Mouse (Mus musculus) forebrain, embryonic 11.5 days (tissue): ENCODE measurements at regions not wholly inside any gene's neighbourhood (a gene's known extent, or its start where the extent isn't known, plus 50 kb on each side); places are given as distances from the start of the nearest gene placed in this dataset.
A peak's percentile ranks its signal among the peaks of the same experiment; 100 is the strongest.

Source experiments
- ATAC-seq: fragments of 200-750 bp; cut with Nextera tagmentation; replicated peaks from 2 replicates; pipeline ENCODE4 v1.8.0; 2017; ENCODE audit warnings: moderate TSS enrichment; ENCODE audit not compliant: low FRiP score
- DNase-seq: peaks from one replicate; pipeline ENCODE4 v3.0.0-alpha.2; 2017; ENCODE audit warnings: low spot score
- H3K27ac ChIP-seq: fragments of 300-500 bp; sonication (generic); 2 replicates; pipeline ENCODE4 v1.5.1; 2014; ENCODE audit warnings: low read depth, low read length
- H3K27me3 ChIP-seq: fragments of 300-500 bp; sonication (generic); 2 replicates; pipeline ENCODE4 v1.6.1; 2014; ENCODE audit warnings: mild to moderate bottlenecking, low read length, mixed read lengths; ENCODE audit not compliant: control insufficient read depth, insufficient read depth
- H3K36me3 ChIP-seq: fragments of 300-500 bp; sonication (generic); 2 replicates; pipeline ENCODE4 v1.6.1; 2014; ENCODE audit warnings: mild to moderate bottlenecking, low read length, moderate library complexity, mixed read lengths; ENCODE audit not compliant: control insufficient read depth, insufficient read depth
- H3K4me1 ChIP-seq: fragments of 300-500 bp; sonication (generic); replicated peaks from 2 replicates; pipeline ENCODE4 v1.6.1; 2014; ENCODE audit warnings: low read length, mixed read lengths; ENCODE audit not compliant: control insufficient read depth, insufficient read depth
- H3K4me2 ChIP-seq: fragments of 300-500 bp; sonication (generic); 2 replicates; pipeline ENCODE4 v1.6.1; 2014; ENCODE audit warnings: low read depth, mild to moderate bottlenecking, low read length, moderate library complexity, mixed read lengths; ENCODE audit not compliant: severe bottlenecking
- H3K4me3 ChIP-seq: fragments of 300-500 bp; sonication (generic); 2 replicates; pipeline ENCODE4 v1.5.1; 2014; ENCODE audit warnings: low read depth, low read length
- H3K9ac ChIP-seq: fragments of 300-500 bp; sonication (generic); 2 replicates; pipeline ENCODE4 v1.6.1; 2014; ENCODE audit warnings: low read length
- H3K9me3 ChIP-seq: fragments of 300-500 bp; sonication (generic); 2 replicates; pipeline ENCODE4 v1.6.1; 2016; ENCODE audit warnings: low read length, mixed read lengths; ENCODE audit not compliant: control insufficient read depth
- WGBS: fragments of 180-500 bp; shearing (Covaris S2); extraction: QIAGEN DNeasy Blood & Tissue Kit; methylation state at CpG from one replicate; pipeline ENCODE4 v1.1.7; 2014; 5-methylcytosine and 5-hydroxymethylcytosine counted together

GRCm38 (mm10) chr6:51093196-51093595 is 339.3 kb upstream of the Nfe2l3 start:
- Histone ChIP-seq H3K36me3 (no peaks in the 10 kb centered on the region), H3K9me3 (no peaks in the 10 kb centered on the region), H3K9ac (no peak overlapping the region), H3K4me1 (no peaks in the 10 kb centered on the region), H3K4me2 (no peak overlapping the region), H3K27me3 (no peaks in the 10 kb centered on the region), H3K4me3 (no peak overlapping the region), H3K27ac (no peak overlapping the region)
- DNase-seq, result no peak
- WGBS, result 96% methylated on average over 4 of the region's 4 CpGs
- no peak for ATAC-seq

- no peak overlapping the region for H3K4me3 ChIP-seq
- no peak for DNase-seq
- H3K9me3 ChIP-seq, result no peaks in the 10 kb centered on the region
- H3K4me1 ChIP-seq, result no peaks in the 10 kb centered on the region
- H3K36me3 ChIP-seq, result no peaks in the 10 kb centered on the region
- H3K27me3 ChIP-seq, result no peaks in the 10 kb centered on the region
- no peak overlapping the region for H3K27ac ChIP-seq
- 82% methylated on average over 10 of the region's 10 CpGs for WGBS
- no peak overlapping the region for H3K4me2 ChIP-seq
- ATAC-seq, result no peak
- no peak overlapping the region for H3K9ac ChIP-seq
Measured at GRCm38 (mm10) chr6:51094304-51094703, 338.2 kb upstream of the Nfe2l3 start.

- no peak overlapping the region for H3K9ac ChIP-seq
- WGBS, result 90% methylated on average over 6 of the region's 6 CpGs
- no peaks in the 10 kb centered on the region for H3K9me3 ChIP-seq
- no peak for ATAC-seq
- H3K27me3 ChIP-seq, result no peaks in the 10 kb centered on the region
- H3K4me1 ChIP-seq, result no peaks in the 10 kb centered on the region
- DNase-seq, result no peak
- H3K27ac ChIP-seq, result no peak overlapping the region
- no peaks in the 10 kb centered on the region for H3K36me3 ChIP-seq
- no peak overlapping the region for H3K4me3 ChIP-seq
- no peak overlapping the region for H3K4me2 ChIP-seq
Measured at GRCm38 (mm10) chr6:51097488-51097887, 335.0 kb upstream of the Nfe2l3 start.

- H3K4me2 ChIP-seq, result no peak overlapping the region
- DNase-seq (no peak), ATAC-seq (no peak)
- H3K9me3 ChIP-seq, result no peaks in the 10 kb centered on the region
- no peaks in the 10 kb centered on the region for H3K4me1 ChIP-seq
- no peaks in the 10 kb centered on the region for H3K27me3 ChIP-seq
- 85% methylated on average over 4 of the region's 4 CpGs for WGBS
- no peak overlapping the region for H3K27ac ChIP-seq
- H3K9ac ChIP-seq, result no peak overlapping the region
- H3K36me3 ChIP-seq, result no peaks in the 10 kb centered on the region
- H3K4me3 ChIP-seq, result no peak overlapping the region
Measured at GRCm38 (mm10) chr6:51100341-51100740, 332.1 kb upstream of the Nfe2l3 start.

GRCm38 (mm10) chr6:51103236-51103635 is 329.2 kb upstream of the Nfe2l3 start:
- Histone ChIP-seq H3K4me1 (no peaks in the 10 kb centered on the region), H3K4me3 (no peak overlapping the region), H3K9ac (no peak overlapping the region), H3K36me3 (no peaks in the 10 kb centered on the region), H3K9me3 (no peaks in the 10 kb centered on the region), H3K4me2 (no peak overlapping the region), H3K27me3 (no peaks in the 10 kb centered on the region), H3K27ac (no peak overlapping the region)
- no peak for ATAC-seq
- WGBS, result 74% methylated on average over 4 of the region's 4 CpGs
- no peak for DNase-seq

- no peak for DNase-seq
- whole genome bisulfite sequencing, result 87% methylated on average over 5 of the region's 5 CpGs
- no peaks in the 10 kb centered on the region for H3K9me3 ChIP-seq
Measured at GRCm38 (mm10) chr6:51104336-51104735, 328.1 kb upstream of the Nfe2l3 start.

DNA sequence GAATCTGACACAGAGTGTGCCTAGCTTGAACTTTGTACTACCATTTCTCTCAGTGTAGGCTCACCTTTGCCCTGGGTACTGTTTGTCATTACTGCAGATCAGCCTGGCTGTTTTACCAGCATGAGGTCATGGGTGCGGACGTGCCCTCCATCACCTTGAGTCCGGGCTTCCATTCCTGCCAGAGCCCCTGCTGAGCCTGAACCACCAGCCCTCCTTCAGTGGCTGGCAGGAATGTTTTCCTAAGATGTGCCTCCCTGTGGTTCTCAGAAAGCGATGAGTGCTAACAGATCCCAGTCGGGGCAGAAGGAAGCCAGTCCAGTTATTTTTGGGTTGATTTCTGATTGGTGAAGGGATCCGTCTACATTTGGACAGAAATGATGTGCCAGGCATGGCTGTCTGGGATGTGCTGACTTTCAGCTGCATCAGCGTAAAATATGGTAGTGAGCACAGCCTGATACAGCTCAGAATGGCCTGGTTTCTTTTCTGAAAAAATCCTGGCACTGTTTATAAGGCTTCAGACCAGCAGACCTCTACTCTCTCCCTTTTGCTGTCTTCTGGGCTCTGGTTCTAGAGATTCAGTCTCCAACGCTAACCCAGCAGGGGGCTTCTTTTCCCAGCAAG is 324.0 kb upstream of the Nfe2l3 start:
- H3K9ac ChIP-seq, result no peak overlapping the region
- 54% methylated on average over 8 of the region's 8 CpGs for WGBS
- no peak for DNase-seq
- no peaks in the 10 kb centered on the region for H3K9me3 ChIP-seq
- no peaks in the 10 kb centered on the region for H3K4me1 ChIP-seq
- no peak overlapping the region for H3K4me3 ChIP-seq
- H3K36me3 ChIP-seq, result no peaks in the 10 kb centered on the region
- no peaks in the 10 kb centered on the region for H3K27me3 ChIP-seq
- H3K27ac ChIP-seq, result no peak overlapping the region
- ATAC-seq, result no peak
- H3K4me2 ChIP-seq, result no peak overlapping the region

More at GRCm38 (mm10) chr6:51104336-51104735, 328.1 kb upstream of the Nfe2l3 start:
- no peaks in the 10 kb centered on the region for H3K36me3 ChIP-seq
- H3K27ac ChIP-seq, result no peak overlapping the region
- no peak overlapping the region for H3K9ac ChIP-seq
- H3K4me3 ChIP-seq, result no peak overlapping the region
- no peak for ATAC-seq
- H3K4me2 ChIP-seq, result no peak overlapping the region
- no peaks in the 10 kb centered on the region for H3K4me1 ChIP-seq
- H3K27me3 ChIP-seq, result no peaks in the 10 kb centered on the region

DNA sequence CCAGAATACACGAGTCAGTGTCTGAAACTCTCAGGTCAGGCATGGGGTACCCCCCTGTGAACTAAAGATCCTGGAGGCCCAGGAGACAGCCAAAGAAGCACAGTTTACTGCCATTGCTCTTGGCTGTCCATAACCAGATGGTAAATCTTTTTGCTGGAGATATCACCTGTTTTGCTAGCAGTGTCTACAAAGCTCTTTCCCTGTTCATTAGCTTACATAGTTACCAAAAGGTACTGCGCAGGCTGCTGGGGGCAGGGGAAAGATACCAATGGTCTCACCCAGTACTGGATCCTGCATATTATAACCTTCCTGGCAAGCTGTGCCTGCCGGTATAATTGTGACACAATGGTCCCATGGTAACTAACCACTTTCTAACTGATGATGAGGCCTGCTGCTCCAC is 321.9 kb upstream of the Nfe2l3 start:
- no peak overlapping the region for H3K4me2 ChIP-seq
- no peak overlapping the region for H3K27ac ChIP-seq
- ATAC-seq (no peak), DNase-seq (no peak)
- no peaks in the 10 kb centered on the region for H3K9me3 ChIP-seq
- no peaks in the 10 kb centered on the region for H3K36me3 ChIP-seq
- 0 out of 2 replicates have a peak, but pooled peaks cover 1% of the 10 kb centered on the region for H3K4me1 ChIP-seq
- H3K27me3 ChIP-seq, result no peaks in the 10 kb centered on the region
- WGBS, result 95% methylated on average over 3 of the region's 3 CpGs
- H3K9ac ChIP-seq, result no peak overlapping the region
- no peak overlapping the region for H3K4me3 ChIP-seq

DNA sequence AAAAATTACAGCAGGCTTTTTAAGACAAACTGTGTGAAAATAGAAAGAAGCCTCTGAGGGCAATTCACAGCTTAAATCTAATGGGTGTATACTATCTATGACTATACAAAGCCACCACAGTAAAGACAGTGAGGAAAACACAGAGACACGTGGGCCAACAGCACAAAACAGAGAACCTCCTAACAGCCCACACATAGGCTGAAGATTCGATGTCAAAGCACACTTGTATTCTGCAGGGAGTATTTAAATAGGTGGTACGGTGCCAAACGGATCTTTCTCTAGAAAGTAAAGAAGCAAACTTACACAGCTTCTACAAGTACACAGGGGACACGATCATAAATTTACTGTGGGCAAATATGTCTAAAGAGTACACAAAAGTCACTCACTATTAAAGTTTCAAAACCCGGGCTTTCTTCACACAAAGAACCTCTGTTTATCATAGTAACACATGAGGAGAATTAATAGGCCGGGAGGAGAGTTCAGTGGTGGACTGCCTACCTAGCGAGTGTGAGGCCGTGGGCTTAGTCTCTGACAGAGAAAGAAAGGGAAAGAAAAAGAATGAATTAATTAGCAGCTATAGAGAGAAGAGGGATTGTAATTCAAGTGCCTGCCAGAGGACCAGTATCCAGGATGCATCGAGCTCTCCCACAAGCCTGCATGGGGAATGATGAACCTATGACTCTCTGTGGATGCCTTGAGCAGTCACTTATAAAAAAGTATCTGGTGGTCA is 317.7 kb upstream of the Nfe2l3 start:
- WGBS, result 48% methylated on average over 10 of the region's 10 CpGs
- ATAC-seq (peak; percentile 61), DNase-seq (no peak)

More for the DNA sequence above, 317.7 kb upstream of the Nfe2l3 start:
- H3K4me3 ChIP-seq, result no peak overlapping the region
- H3K27ac ChIP-seq, result no peak overlapping the region
- H3K9me3 ChIP-seq, result no peaks in the 10 kb centered on the region
- 0 out of 2 replicates have a peak, but pooled peaks cover 2% of the 10 kb centered on the region for H3K4me1 ChIP-seq
- no peak overlapping the region for H3K9ac ChIP-seq
- no peaks in the 10 kb centered on the region for H3K27me3 ChIP-seq
- no peak overlapping the region for H3K4me2 ChIP-seq
- no peaks in the 10 kb centered on the region for H3K36me3 ChIP-seq
